Mouse (Mus musculus) neural tube, embryonic 15.5 days (tissue): Measurements from ENCODE around the gene Slc16a7. TPM values are rescaled to one million over a fixed set of nuclear protein-coding genes. Genes with fewer than 3 reads are reported as not detected.

Experiments used
- ATAC-seq: fragments of 200-750 bp; cut with Nextera tagmentation; 2 replicates; pipeline ENCODE4 v1.8.0; 2017; ENCODE audit warnings: mild to moderate bottlenecking, moderate TSS enrichment, moderate library complexity; ENCODE audit not compliant: low FRiP score
- H3K27ac ChIP-seq: fragments of 300-500 bp; sonication (generic); replicated peaks from 2 replicates; pipeline ENCODE4 v1.5.1; 2015; ENCODE audit warnings: mild to moderate bottlenecking, inconsistent platforms
- H3K27me3 ChIP-seq: fragments of 300-500 bp; sonication (generic); replicated peaks from 2 replicates; pipeline ENCODE4 v1.6.1; 2015; ENCODE audit warnings: inconsistent platforms
- H3K36me3 ChIP-seq: fragments of 300-500 bp; sonication (generic); 2 replicates; pipeline ENCODE4 v1.6.1; 2015; ENCODE audit warnings: inconsistent platforms
- H3K4me1 ChIP-seq: fragments of 300-500 bp; sonication (generic); 2 replicates; pipeline ENCODE4 v1.6.1; 2015; ENCODE audit warnings: inconsistent platforms
- H3K4me2 ChIP-seq: fragments of 300-500 bp; sonication (generic); 2 replicates; pipeline ENCODE4 v1.6.1; 2015; ENCODE audit warnings: inconsistent platforms, mild to moderate bottlenecking, moderate library complexity
- H3K4me3 ChIP-seq: fragments of 300-500 bp; sonication (generic); replicated peaks from 2 replicates; pipeline ENCODE4 v1.5.1; 2015; ENCODE audit warnings: mild to moderate bottlenecking, inconsistent platforms
- H3K9ac ChIP-seq: fragments of 300-500 bp; sonication (generic); replicated peaks from 2 replicates; pipeline ENCODE4 v1.6.1; 2015; ENCODE audit warnings: mild to moderate bottlenecking, inconsistent platforms
- H3K9me3 ChIP-seq: fragments of 300-500 bp; sonication (generic); replicated peaks from 2 replicates; pipeline ENCODE4 v1.6.1; 2016; ENCODE audit warnings: inconsistent platforms
- WGBS: fragments of 180-500 bp; shearing (Covaris S2); methylation state at CpG from one replicate; pipeline ENCODE4 v1.1.7; 2015; ENCODE audit warnings: mixed read lengths; 5-methylcytosine and 5-hydroxymethylcytosine counted together
- polyA plus RNA-seq: library from polyadenylated mRNA; unstranded; fragments of >200 nt; fragmentation: Nextera tagmentation; extraction: Ambion mirVana; gene quantifications from 2 replicates; pipeline ENCODE4 v1.2.1, GENCODE M21; 2015

The Slc16a7 gene
- 10.0 and 10.5 TPM in 2 replicates for polyA plus RNA-seq

DNA sequence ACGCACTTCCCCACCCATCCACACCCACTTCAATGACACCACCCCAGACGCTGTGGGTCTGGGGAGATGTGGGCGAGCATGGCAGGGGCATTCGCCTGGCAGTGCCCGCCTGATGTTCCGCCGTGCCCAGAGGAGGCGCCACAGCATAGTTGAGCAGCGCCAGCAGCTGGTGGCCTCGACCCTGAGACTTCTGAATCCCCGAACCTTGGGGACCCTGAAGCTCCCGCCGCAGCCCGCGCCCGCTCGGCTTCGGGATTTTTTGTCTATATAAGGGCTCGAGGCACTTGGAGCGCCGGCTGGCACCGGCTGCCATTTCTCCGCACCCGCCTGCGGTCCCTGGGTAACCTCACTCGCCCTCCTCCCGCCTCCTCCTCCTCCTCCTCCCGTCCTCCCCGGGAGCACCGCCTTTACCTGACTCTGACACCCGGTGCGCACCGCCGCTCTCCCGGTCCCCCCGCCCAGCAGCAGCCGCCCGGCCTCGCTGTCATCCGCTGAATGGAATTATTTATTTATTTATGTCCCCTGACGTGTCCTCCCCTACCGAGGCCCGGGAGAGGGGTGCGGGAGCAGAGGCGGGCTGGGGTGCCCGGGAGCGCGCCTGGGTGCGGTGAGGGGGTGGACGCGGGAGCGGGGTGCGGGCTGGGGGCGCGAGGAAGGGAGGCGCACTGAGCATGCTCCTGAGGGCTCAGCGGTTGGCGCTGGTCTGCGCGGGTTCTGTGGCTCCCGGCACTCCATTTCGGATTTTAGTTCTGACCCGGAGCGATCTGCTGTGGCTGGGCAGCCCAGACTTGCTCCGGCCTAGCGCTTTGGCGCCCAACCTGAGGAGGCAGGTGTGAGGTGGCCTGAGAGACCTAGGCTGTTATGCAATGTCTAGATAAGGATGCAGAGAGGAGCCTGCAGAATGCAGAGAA lies at the start of gene Slc16a7:
Gene Slc16a7, minus strand, starts transcription at position 590 of the 911 bp plus-strand sequence.
- peaks cover 18% of the 10 kb centered on the region for H3K4me1 ChIP-seq
- WGBS = under 1% methylated on average over 65 of the region's 67 CpGs
- peak; percentile 96 for ATAC-seq
- H3K36me3 ChIP-seq = no peaks in the 10 kb centered on the region
- H3K27ac ChIP-seq = peak within 1 kb of the TSS; percentile 84
- H3K9me3 ChIP-seq = no peaks in the 10 kb centered on the region
- H3K9ac ChIP-seq = peak within 1 kb of the TSS; percentile 81
- H3K27me3 ChIP-seq = no peaks in the 10 kb centered on the region
- peak within 1 kb of the TSS; percentile 72 for H3K4me3 ChIP-seq
- H3K4me2 ChIP-seq = peak within 1 kb of the TSS; percentile 75

GRCm38 (mm10) chr10:125418795-125419194 lies 29.5 kb upstream of the Slc16a7 start:
- Histone ChIP-seq H3K36me3 (no peaks in the 10 kb centered on the region), H3K4me1 (no peaks in the 10 kb centered on the region), H3K9me3 (no peaks in the 10 kb centered on the region), H3K27me3 (no peaks in the 10 kb centered on the region), H3K4me2 (no peak overlapping the region), H3K4me3 (no peak overlapping the region), H3K27ac (no peak overlapping the region), H3K9ac (no peak overlapping the region)
- WGBS = 75% methylated on average over 6 of the region's 6 CpGs
- ATAC-seq = no peak

- WGBS = 88% methylated on average over 4 of the region's 4 CpGs
- no peak overlapping the region for H3K4me2 ChIP-seq
- H3K27ac ChIP-seq = no peak overlapping the region
- no peaks in the 10 kb centered on the region for H3K4me1 ChIP-seq
- H3K4me3 ChIP-seq = no peak overlapping the region
- H3K27me3 ChIP-seq = no peaks in the 10 kb centered on the region
- ATAC-seq = no peak
- H3K36me3 ChIP-seq = no peaks in the 10 kb centered on the region
- H3K9me3 ChIP-seq = no peaks in the 10 kb centered on the region
- H3K9ac ChIP-seq = no peak overlapping the region
These were observed 10.5 kb upstream of the Slc16a7 start for GRCm38 (mm10) chr10:125399796-125400195.

- ATAC-seq = no peak
- Histone ChIP-seq H3K27me3 (no peaks in the 10 kb centered on the region), H3K9me3 (no peaks in the 10 kb centered on the region), H3K4me2 (peak overlapping the region; percentile 75), H3K36me3 (no peaks in the 10 kb centered on the region), H3K27ac (peak overlapping the region; percentile 84), H3K4me3 (peak overlapping the region; percentile 72), H3K9ac (0 out of 2 replicates have a peak overlapping the region, but pooled peaks have one; percentile 81), H3K4me1 (peaks cover 18% of the 10 kb centered on the region)
- WGBS = 82% methylated on average over 6 of the region's 6 CpGs
These were observed 746 bp upstream of the Slc16a7 start for GRCm38 (mm10) chr10:125390011-125390410.

- peak; percentile 36; the same call in 1 of the 2 replicates for ATAC-seq
- no peaks in the 10 kb centered on the region for H3K9me3 ChIP-seq
- H3K4me1 ChIP-seq = peaks cover 18% of the 10 kb centered on the region
- 12% methylated on average over 7 of the region's 7 CpGs for WGBS
- H3K27me3 ChIP-seq = no peaks in the 10 kb centered on the region
- peak overlapping the region; percentile 81 for H3K9ac ChIP-seq
- H3K36me3 ChIP-seq = no peaks in the 10 kb centered on the region
- H3K4me3 ChIP-seq = peak overlapping the region; percentile 72
- H3K4me2 ChIP-seq = peak overlapping the region; percentile 75
- peak overlapping the region; percentile 84 for H3K27ac ChIP-seq
These were observed 787 bp downstream of the Slc16a7 start for GRCm38 (mm10) chr10:125388481-125388875.

GRCm38 (mm10) chr10:125387782-125388415 lies 1.4 kb downstream of the Slc16a7 start:
- Histone ChIP-seq H3K4me1 (peaks cover 18% of the 10 kb centered on the region), H3K27me3 (no peaks in the 10 kb centered on the region), H3K36me3 (no peaks in the 10 kb centered on the region), H3K9me3 (no peaks in the 10 kb centered on the region), H3K4me3 (peak overlapping the region; percentile 72), H3K9ac (no peak overlapping the region), H3K4me2 (peak overlapping the region; percentile 75), H3K27ac (no peak overlapping the region)
- WGBS = 58% methylated on average over 14 of the region's 14 CpGs
- no peak for ATAC-seq

DNA sequence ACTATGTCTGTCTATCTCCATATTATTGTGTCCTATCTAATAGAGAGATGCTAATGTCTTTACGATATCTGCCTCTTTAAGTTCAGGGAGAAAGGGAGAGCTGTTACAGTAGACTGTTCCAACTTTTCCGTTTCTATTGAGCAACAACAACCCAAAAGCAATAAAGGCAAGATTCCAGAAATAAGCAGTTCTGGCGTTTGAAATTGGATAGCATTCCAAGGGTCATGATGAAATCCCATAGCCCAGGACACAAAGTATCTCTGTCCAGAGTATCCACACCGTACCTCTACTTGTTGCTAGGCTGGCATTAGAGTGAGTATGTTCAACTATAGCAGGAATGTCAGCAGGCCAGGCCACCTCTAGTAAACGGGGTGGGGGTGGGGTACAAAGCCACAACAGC lies 13.7 kb downstream of the Slc16a7 start:
- no peak overlapping the region for H3K4me3 ChIP-seq
- no peak overlapping the region for H3K9ac ChIP-seq
- H3K4me1 ChIP-seq = no peaks in the 10 kb centered on the region
- H3K36me3 ChIP-seq = no peaks in the 10 kb centered on the region
- H3K27me3 ChIP-seq = no peaks in the 10 kb centered on the region
- H3K4me2 ChIP-seq = no peak overlapping the region
- no peak for ATAC-seq
- no peaks in the 10 kb centered on the region for H3K9me3 ChIP-seq
- H3K27ac ChIP-seq = no peak overlapping the region
- 72% methylated on average over 5 of the region's 5 CpGs for whole genome bisulfite sequencing

DNA sequence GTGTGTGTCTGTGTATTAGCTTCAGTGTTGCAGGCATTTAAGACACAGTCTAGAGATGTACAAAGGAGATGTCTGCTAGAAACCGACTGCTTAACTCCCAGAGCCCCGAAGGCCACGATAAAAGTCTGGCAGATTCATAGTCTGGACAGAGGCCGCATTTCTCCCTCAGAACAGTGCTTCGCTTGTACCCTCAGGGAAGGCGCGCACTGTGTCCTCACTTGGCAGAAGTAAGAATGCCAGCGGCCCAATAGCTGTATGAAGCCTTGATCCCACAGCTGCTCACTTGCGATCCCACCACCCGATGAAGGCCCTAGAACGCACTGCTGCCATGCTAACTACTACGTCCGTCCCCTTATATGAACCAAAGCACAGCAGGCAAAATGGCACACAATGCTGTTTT lies 16.6 kb downstream of the Slc16a7 start:
- 89% methylated on average over 13 of the region's 13 CpGs for WGBS
- Histone ChIP-seq H3K27ac (no peak overlapping the region), H3K9me3 (no peaks in the 10 kb centered on the region), H3K27me3 (no peaks in the 10 kb centered on the region), H3K4me2 (no peak overlapping the region), H3K4me3 (no peak overlapping the region), H3K36me3 (no peaks in the 10 kb centered on the region), H3K9ac (no peak overlapping the region), H3K4me1 (no peaks in the 10 kb centered on the region)
- no peak for ATAC-seq

DNA sequence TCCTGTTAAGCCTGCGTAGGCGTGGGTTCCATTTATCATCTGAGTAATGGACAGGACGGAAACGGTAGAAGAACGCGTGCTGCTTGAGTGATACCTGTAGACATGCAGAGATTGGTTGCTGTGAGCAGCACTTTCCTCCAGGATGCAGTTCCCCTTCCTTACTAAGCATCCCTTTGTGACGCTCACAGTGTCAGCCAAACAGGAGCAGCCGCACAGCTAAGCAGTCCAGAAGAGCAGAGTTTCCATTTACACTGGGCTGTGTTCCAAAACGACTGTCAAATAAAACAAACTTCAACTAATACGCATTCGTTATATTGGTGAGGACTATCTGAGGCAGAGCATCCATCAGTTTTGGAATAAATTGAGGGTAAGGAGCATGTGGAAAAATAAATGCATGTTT lies 17.8 kb downstream of the Slc16a7 start:
- no peaks in the 10 kb centered on the region for H3K4me1 ChIP-seq
- H3K4me2 ChIP-seq = no peak overlapping the region
- H3K27me3 ChIP-seq = no peaks in the 10 kb centered on the region
- H3K9ac ChIP-seq = no peak overlapping the region
- H3K36me3 ChIP-seq = no peaks in the 10 kb centered on the region
- no peaks in the 10 kb centered on the region for H3K9me3 ChIP-seq
- no peak overlapping the region for H3K27ac ChIP-seq
- no peak for ATAC-seq
- 75% methylated on average over 11 of the region's 11 CpGs for WGBS
- H3K4me3 ChIP-seq = no peak overlapping the region

GRCm38 (mm10) chr10:125370037-125370610 lies 19.1 kb downstream of the Slc16a7 start:
- Histone ChIP-seq H3K9me3 (no peaks in the 10 kb centered on the region), H3K4me1 (no peaks in the 10 kb centered on the region)

DNA sequence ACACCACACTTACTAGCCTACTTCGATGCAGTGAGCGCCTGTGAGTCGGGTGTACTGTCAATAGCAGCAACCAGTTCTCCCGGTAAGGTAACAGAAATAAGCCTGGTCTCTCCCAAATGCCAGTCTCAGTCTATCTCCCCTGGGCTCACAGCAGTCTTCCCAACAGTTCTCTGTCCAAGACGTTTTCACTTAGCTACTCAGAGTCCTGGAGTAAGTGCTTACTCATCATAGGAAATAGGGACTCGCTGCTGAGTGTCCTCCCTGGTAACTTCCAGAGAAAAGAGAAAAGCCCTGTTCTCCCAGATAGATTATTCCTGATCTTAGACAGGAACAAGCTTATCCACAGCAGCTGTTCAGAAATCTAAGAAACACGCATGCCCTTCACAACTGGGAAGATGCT lies 30.8 kb downstream of the Slc16a7 start:
- Histone ChIP-seq H3K4me1 (no peaks in the 10 kb centered on the region), H3K9ac (no peak overlapping the region), H3K27ac (no peak overlapping the region), H3K4me3 (no peak overlapping the region), H3K36me3 (no peaks in the 10 kb centered on the region), H3K4me2 (no peak overlapping the region), H3K9me3 (no peaks in the 10 kb centered on the region), H3K27me3 (no peaks in the 10 kb centered on the region)
- 91% methylated on average over 7 of the region's 7 CpGs for WGBS
- no peak for ATAC-seq

More at GRCm38 (mm10) chr10:125370037-125370610, 19.1 kb downstream of the Slc16a7 start:
- H3K36me3 ChIP-seq = no peaks in the 10 kb centered on the region
- 91% methylated on average over 8 of the region's 8 CpGs for WGBS
- H3K27ac ChIP-seq = no peak overlapping the region
- no peak overlapping the region for H3K4me2 ChIP-seq
- no peak overlapping the region for H3K4me3 ChIP-seq
- no peaks in the 10 kb centered on the region for H3K27me3 ChIP-seq
- no peak overlapping the region for H3K9ac ChIP-seq
- no peak for ATAC-seq
